Mouse (Mus musculus) left cerebral cortex, postnatal 14 days (tissue): ENCODE measurements at regions not wholly inside any gene's neighbourhood (a gene's known extent, or its start where the extent isn't known, plus 50 kb on each side); places are given as distances from the start of the nearest gene placed in this dataset.

Experiments
- DNase-seq, 2 experiments: peaks; one replicate each; pipeline ENCODE4 v3.0.0; 2021 to 2022; ENCODE audit warnings: low spot score in 2 of 2, mixed read lengths in 1 of 2
- intact Hi-C: fragments of 180-260 bp; cut with DNase I; formaldehyde crosslinking; loops from one replicate; pipeline ENCODE4 v1.15.1; 2025

DNA sequence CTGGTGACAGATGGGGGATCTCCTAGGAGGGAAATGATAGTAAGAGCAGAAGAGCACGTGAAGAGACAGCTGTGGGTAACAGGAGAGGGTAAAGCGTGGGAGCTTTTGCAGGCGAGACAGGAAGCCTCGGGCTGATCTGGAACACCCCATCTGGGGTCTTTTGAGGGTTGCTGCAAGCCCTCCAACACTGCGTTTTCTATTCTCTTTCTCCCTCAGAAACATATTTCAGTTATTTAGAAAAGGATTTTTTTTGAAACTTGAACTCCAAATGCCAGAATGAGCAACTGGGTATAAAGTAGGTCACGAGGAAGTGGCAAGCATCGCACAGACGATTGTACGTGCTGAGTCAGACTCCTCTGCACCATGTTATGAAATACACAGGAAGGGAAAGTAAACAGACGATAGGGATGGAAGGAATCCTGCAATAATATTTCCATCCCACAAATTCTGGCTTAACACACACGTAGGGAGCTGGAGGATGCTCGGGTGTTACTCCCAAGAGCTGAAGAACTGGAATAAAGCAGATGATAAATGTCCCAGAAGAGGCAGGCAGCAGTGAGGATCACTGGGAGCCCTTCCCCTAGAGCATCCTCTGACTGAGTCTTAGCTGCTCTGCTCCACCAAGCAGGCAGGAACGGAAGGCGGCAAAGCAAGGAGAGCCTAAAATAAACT is 86.0 kb upstream of the Gm9887 start:
- intact Hi-C loops = no loop called here
- peak in 1 of 2 experiments; percentile 40 for DNase-seq

DNA sequence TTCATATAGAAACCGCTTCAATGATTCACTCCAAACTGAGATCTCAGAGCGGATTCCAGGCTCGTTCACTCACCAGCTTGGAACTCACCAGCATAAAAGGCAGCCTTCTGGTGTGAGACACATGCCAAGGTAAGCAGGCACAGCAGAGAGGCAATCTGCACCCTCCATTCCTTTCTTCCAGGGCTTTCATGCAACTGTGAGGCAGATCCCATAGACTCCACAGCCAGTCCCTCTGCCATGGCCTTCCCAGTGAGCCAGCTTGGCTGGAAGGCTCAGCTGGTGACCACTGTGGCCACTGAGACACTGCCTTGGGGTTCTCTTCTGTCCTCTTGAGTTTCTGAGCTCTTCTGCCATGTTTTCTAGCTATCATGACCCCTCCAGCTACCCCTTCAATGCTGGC is 84.5 kb upstream of the Gm9887 start:
- DNase-seq = peak in 1 of 2 experiments; percentile 50
- intact Hi-C loops = no loop called here

GRCm38 (mm10) chr12:69456116-69456515 is 83.9 kb upstream of the Gm9887 start:
- intact Hi-C loops = no loop called here
- no peak for DNase-seq

DNA sequence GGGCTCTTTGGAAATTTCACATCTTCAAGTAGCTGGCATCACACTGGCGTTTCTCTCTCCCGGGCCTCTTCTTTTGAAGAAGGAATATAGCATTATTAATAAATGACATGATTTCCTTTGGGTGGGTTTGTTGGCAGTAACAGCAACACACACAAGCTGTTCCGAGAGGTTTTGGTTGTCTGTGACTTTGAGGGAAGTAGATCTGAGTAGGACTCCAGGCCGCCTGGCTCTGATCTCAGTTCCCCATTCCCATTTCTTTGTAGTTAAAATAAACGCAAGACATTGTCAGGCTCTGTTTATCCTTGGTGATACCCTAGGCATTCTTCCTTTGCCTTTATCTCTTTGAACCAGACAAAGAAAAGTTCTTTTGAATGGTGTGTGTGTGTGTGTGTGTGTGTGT is 83.3 kb upstream of the Gm9887 start:
- intact Hi-C loops = no loop called here
- no peak for DNase-seq

DNA sequence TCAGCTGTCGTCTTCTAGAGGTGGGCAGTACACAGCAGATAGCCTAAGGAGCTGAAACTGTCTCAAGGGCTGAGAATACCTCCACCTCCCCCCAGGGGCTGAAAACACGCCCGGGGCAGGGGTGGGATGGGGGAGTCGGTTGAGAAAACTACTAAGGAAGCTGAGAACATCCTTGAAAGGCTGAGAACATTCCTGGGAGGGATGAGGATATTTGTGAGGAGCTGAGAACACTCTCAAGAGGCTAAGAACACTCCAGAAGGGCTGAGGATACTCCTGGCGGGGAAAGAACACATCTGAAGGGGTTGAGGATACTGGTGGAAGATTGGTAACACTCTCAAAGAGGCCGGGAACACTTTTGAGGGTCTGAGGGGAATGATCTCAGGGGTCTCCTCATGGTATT is 81.3 kb upstream of the Gm9887 start:
- intact Hi-C loops = no loop called here
- DNase-seq = no peak

GRCm38 (mm10) chr12:69452986-69453385 is 80.7 kb upstream of the Gm9887 start:
- no peak for DNase-seq
- intact Hi-C loops = no loop called here

DNA sequence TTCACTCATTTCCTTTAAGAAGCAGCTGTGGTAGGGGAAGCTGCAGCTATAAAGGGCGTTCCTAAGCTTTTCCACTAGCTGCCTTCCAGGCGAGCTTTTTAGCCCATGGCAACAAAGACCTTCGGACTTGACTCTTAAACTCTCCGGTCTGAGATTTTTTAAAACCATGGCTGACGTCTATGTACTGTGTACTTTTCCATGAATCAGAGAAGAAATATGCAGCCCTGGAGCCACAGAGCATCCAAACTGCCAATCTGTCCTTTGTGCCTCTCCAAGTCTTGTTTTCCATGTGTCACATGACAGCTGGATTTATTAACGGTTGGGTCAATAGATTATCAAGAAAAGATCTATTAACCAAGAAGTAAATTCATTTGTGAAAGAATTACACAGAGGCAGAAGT is 78.9 kb upstream of the Gm9887 start:
- DNase-seq = no peak
- intact Hi-C loops = no loop called here

DNA sequence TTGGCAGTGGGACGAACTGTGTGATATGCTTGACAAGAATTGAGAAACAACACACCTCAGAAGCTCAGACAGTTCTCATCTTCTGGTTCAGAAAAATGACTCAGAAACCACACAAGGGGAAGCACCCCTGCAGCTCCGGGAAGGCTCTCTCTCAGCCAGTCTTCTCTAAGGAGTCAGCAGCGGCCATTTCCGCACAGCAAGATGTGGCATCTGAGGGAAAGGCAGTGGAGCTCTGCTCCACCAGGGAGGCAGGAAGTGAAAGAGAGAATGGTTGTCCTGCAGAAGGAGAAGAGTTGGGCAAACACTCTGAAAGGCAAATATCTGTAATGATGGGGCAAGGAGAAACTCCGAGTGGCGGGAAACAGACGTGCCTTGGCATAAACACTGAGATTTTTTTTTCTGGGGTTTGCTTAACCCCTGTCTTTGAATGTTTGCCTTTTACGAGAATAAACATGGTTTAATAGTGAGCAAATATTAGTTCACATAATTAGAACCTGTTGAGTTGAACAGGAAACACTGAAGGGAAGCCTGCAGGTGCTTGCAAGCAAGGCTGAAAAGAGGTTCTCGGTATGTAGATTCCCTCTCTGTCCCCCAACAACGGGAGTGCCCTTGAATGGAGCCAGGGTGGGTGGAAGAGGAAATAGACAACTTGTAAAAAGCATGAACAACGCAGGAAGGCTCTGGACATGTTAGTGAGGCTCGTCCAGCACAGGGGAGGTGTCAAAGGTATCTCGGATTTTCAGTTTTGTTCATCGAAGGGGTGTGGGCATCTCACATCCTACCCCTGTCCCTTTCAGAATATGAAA is 75.9 kb upstream of the Gm9887 start:
- intact Hi-C loops = no loop called here
- peak in 1 of 2 experiments; percentile 23 for DNase-seq

GRCm38 (mm10) chr12:69447322-69447827 is 75.1 kb upstream of the Gm9887 start:
- intact Hi-C loops = no loop called here
- no peak for DNase-seq

GRCm38 (mm10) chr12:69446468-69447321 is 74.4 kb upstream of the Gm9887 start:
- intact Hi-C loops = no loop called here
- DNase-seq = peak; percentile 38 to 54

DNA sequence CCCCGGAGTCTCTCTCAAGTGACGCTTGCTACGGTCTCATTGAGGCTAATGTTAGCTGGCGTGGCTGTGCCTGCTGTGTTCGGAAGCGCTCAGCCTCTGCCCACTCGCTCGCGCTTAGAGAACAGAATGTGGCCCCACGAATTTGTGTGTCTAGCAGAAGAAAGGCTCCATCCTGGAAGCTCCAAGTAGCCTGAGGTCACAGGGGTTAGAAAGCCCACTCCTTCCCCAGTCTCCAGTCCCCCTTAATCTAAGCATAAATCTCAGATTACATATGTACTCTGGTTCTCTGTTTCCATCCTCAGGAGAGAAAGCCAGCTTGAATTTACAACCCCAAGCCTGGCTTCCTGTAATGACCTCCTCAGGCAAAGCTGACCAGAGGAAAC is 73.8 kb upstream of the Gm9887 start:
- DNase-seq = peak in 1 of 2 experiments; percentile 23

DNA sequence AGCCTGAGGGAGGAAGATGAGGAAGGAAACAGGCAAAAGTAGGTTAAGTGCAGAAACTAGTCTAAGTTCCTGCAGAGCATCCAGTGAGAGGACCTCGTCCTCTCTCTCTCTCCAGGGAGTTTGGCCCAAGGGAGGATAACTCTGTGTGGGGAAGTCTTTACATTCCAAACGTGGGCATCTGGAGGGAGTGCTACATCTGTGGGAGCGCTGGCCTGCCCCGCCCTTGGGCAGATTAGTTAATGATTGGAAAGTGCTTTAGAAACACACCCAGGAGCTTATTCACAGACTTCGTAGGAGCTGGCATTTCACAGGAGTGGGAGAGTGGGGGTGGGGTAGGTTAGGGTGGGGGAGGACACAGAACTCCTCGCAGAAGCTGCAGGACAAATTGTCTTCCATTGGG is 70.1 kb upstream of the Gm9887 start:
- intact Hi-C loops = no loop called here
- no peak for DNase-seq

More for the DNA sequence above, 73.8 kb upstream of the Gm9887 start:
- intact Hi-C loops = no loop called here

GRCm38 (mm10) chr12:69441764-69442163 is 69.5 kb upstream of the Gm9887 start:
- intact Hi-C loops = no loop called here

GRCm38 (mm10) chr12:69438271-69438670 is 66.0 kb upstream of the Gm9887 start:
- DNase-seq = no peak
- intact Hi-C loops = loop anchor here (5.0 kb wide), 1 partner anchor 66 kb away; the partner anchor contains the start of genes Arf6 and Gm9887

More at GRCm38 (mm10) chr12:69441764-69442163, 69.5 kb upstream of the Gm9887 start:
- DNase-seq = no peak

GRCm38 (mm10) chr12:69436839-69437501 is 64.7 kb upstream of the Gm9887 start:
- peak; percentile 69 for DNase-seq
- intact Hi-C loops = loop anchor here (5.0 kb wide), 1 partner anchor 65 kb away; the partner anchor contains the start of genes Arf6 and Gm9887

- intact Hi-C loops = no loop called here
- DNase-seq = no peak
These were observed 62.1 kb upstream of the Gm9887 start for GRCm38 (mm10) chr12:69434315-69434714.

DNA sequence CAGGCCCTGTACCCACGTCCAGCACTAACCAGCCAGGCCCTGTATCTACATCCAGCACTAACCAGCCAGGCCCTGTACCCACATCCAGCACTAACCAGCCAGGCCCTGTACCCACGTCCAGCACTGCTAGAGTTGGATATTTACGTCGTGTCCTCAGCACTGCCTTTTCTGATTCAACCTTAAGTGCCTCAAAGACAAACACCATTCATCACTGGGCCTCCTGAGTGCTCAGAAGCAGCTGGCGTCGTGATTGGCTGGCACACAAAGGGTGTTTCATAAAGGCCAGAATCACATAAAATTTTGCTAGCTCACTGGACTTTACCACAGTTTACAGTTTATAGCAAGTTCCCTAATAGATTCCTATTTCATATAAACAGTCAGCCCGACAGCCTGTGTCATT is 59.8 kb upstream of the Gm9887 start:
- intact Hi-C loops = no loop called here
- no peak for DNase-seq

GRCm38 (mm10) chr12:69428108-69428507 is 55.9 kb upstream of the Gm9887 start:
- intact Hi-C loops = no loop called here
- DNase-seq = no peak

DNA sequence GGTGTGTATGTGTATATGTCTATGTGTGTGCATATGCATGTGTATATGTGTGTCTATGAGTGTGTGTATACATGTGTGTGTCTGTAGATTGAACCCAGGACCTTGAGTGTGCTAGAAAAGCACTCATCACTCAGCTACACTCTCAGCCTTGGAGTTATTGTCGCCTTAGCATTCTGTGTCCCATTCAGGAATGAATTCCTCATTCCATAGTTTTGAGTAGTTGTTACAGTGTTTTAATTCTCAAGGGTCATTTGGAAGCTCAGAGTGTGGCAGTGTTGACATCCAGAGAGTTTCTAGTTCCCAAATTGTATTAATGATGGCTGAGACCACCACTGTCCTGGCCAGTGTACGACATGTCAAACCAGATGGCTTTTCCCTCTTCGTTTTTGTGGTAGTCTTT is 53.4 kb upstream of the Gm9887 start:
- intact Hi-C loops = no loop called here

More for the DNA sequence above, 53.4 kb upstream of the Gm9887 start:
- no peak for DNase-seq
